Mouse (Mus musculus): ENCODE data around the gene Myl10.
"Not testable (repeated sequence)": the region's sequence is repeated elsewhere in the genome, so short reads cannot be mapped to it uniquely, and the experiment has no call there.

DNA sequence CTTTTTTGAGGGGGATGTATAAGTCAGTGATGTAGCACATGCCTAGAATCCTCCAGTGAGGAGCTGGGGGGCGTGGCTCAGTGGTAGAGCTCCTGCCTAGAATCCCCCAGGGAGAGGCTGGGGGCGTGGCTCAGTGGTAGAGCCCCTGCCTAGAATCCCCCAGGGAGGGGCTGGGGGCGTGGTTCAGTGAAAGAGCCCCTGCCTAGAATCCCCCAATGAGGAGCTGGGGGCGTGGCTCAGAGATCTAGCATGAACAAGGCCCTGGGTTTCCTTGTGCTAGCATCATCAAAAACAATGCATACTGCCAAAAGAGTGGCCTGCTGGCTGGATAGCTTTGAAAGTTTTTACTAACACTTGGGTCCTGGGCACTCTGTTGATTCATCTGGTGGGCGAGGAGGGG, 32.2 kb upstream of the Myl10 start:
- not testable (repeated sequence) for TF ChIP-seq CTCF (IDR thresholded peaks at IDR 0.05; ENCODE audit: borderline replicate concordance, extremely low read depth, insufficient read depth, insufficient read length); POLR2A (IDR thresholded peaks at IDR 0.05; ENCODE audit: borderline replicate concordance, extremely low read depth, insufficient read depth, insufficient read length, poor library complexity, severe bottlenecking)
